Mouse (Mus musculus) E14TG2a.4 (cell line): ENCODE data around the gene Polr2a.

Experiments used
- CTCF ChIP-seq: conservative IDR thresholded peaks from 2 replicates; pipeline ENCODE4 v1.5.1; 2014; ENCODE audit warnings: low read length
- NANOG ChIP-seq: IDR thresholded peaks from 2 replicates; pipeline ENCODE4 v1.6.1; 2014; ENCODE audit warnings: borderline replicate concordance, low read length, mixed read lengths

DNA sequence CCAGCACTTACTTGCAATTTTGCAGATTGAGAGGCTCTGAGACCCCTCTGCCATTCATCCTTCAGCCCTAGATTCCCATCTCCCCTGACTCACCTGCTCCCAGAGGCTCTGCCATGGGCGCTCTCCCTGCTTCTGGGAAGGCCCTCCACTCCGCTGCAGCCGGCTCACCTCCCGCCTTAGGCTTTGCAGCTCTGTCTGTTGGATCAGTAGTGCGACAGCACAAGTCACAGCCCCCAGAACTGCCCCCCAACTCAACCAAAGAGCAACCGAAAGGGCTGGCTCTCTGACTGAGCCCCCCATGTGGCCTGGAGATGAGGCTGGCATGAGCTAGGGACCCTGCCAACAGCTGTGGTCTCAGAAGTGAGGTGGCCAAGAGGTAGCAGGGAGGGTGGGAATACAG lies 73.5 kb downstream of the Polr2a start:
- no peak for TF ChIP-seq CTCF
- no peak for TF ChIP-seq NANOG
